Mouse (Mus musculus) mature B cell (primary cell): ENCODE measurements around the gene Crlf1.

Experiments
- in situ Hi-C: fragments of 300-500 bp; cut with MboI; formaldehyde crosslinking; loops from 2 replicates; pipeline ENCODE4 v1.14.3; 2019

Crlf1 gene

DNA sequence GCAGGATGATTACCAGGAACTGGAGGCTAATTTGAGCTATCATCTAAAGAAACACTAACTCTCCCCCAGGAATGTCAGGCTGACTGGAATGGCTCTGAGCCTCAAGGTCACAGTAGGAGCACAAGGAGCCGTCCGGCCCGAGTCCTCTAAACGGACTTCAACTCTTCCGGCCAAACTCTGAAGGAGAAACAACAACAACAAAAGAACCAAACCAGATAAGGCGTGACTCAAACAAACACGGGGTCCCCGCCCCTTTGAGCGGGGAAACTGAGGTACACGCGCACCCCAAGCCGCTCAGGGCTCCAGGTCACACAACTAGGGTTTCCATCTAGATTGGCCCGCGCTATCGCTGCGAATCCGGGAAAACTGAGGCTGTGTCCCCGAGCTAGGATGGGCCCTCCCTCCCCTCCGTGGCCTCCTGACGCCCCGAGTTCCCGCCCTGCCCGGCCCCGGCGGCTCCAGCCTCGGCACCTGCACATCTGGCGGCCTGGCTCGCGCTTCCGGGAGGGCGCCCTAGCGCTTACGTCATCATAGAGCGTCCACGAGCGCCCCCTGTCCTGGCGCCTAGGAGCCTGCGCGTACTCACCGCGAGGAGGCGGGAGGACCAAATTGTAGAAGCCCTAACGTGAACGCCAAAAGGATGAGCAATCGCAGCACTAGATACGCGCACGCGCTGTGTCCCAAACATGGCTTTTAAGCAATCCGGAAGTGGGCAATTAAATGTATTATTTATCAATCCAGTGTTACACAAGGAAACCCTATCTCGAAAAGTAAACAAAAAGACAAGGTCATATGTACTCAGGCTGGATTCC lies 29.8 kb downstream of the Crlf1 start:
- in situ Hi-C loops = no loop called here

DNA sequence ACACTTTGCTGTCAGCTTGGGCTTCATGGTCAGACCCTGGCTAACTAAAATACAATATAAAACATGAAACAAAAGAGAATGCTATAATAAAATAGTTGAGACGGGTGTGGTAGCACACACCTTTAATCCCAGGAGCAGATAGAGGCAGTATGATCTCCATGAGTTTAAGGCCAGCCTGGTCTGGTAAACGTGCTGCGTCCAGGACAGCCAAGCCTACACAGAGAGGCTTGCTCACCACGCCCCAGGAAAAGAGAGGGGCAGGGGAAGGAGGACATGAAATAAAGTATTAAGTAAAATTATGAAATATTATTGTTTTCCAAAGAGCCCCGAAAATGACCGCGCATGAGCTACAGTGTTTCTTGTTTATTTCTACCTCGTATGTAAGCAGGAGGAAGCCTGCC lies 34.2 kb downstream of the Crlf1 start:
- in situ Hi-C loops = no loop called here

- in situ Hi-C loops = no loop called here
These were observed 34.7 kb downstream of the Crlf1 start, which contains the start of the genes Fkbp8 and Kxd1 for GRCm38 (mm10) chr8:70527512-70528181. Gene Fkbp8 (plus strand): TSS chr8:70527724. Gene Kxd1 (minus strand): TSS chr8:70527956.

DNA sequence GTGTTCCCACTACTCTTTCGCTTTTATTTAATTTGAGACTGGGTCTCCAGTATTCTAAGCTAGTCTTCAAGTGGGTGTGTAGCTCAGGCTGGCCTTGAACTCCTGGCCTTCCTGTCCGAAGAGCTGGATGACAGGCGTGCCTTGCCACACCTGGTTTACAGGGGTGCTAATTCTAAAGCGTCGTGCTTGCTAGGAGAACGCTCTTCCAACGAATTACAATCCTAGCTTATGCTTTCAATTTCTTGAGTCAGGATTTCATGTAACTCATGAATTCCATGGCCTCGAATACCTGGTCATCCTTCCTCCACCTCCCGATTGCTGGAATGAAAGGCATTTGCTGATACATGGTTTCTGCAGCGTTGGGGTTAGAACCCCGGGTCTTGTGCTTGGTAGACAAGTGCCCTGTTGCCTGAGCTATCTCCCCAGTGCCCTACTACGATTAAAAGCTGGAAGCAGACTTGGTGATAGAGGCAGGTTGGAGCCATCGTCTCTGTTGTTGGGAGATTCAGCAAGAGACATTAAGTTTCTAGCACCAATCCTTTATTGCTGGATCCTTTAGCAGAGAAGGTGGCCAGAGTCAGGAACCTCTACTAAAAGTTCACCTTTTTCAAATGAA lies 35.3 kb downstream of the Crlf1 start:
- in situ Hi-C loops = no loop called here

- in situ Hi-C loops = no loop called here
These were observed 36.3 kb downstream of the Crlf1 start for GRCm38 (mm10) chr8:70529299-70529698.

DNA sequence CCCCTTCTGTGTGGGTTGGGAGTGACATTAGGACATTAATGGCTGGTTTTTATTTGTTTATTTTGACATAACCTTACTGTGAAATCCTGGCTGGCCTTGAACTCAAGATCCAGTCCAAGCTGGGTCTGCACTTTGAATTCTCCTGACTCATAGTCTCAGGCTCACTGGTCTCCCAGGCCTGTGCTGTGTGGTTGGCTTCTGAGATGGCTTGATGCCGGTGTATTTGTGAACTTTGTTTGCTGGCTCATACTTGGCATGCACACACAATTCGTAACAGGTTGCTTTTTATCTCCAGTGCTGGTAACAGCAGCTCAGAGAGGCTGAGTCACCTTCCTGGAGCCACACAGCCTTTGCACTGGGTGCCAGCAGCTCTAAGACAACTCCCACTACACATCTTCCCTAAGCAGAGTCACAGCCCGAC lies 36.8 kb downstream of the Crlf1 start:
- in situ Hi-C loops = no loop called here

- in situ Hi-C loops = no loop called here
These were observed 37.4 kb downstream of the Crlf1 start for GRCm38 (mm10) chr8:70530314-70530713.

- in situ Hi-C loops = no loop called here
These were observed 41.3 kb downstream of the Crlf1 start for GRCm38 (mm10) chr8:70534281-70534680.

DNA sequence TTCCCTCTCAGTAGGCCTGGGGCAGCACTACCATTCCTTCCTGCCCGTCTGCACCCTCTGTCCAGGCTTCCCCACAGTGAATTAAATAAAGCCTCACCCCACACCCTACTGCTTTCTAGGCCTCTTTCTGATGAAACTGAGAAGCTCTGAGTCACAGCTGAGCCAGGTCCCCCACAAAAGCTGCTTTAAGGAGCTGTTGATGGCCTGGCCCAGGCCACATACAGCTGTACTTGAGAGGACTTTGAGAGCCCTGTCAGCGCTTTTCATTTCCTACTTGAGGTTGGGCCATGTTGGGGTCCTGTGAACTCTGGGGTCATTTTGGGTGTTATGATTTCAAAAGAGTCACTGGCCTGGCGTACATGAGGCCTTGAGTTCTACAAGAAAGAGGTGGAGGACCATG lies 42.3 kb downstream of the Crlf1 start:
- in situ Hi-C loops = no loop called here

GRCm38 (mm10) chr8:70535701-70536100 lies 42.7 kb downstream of the Crlf1 start:
- in situ Hi-C loops = no loop called here

DNA sequence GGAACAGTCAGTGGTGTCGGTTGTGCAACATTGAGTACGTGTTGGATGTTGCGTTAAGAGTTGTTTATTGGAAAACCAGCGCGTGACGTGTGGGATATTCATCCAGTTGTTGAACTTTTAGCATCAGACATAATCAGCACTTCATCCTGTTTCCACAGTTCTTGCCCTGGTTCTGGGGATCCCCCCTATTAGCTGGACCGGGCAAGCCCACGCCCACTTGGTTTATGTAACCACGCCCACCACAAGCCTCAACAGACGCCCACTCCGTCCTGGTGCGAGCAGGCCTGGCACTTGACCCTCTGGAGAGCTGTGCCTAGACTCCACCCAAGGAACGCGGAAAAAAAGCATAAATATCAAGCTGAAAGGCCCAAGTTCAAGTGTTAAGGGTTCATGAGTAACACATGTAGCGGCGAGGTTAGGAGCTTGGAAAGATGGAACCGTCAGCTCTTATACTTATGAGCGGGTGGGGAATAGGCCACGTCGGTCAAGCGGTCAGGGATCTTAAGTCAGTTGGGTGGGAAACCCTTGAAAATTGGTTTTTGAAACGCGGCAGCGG lies 45.1 kb downstream of the Crlf1 start:
- in situ Hi-C loops = no loop called here

DNA sequence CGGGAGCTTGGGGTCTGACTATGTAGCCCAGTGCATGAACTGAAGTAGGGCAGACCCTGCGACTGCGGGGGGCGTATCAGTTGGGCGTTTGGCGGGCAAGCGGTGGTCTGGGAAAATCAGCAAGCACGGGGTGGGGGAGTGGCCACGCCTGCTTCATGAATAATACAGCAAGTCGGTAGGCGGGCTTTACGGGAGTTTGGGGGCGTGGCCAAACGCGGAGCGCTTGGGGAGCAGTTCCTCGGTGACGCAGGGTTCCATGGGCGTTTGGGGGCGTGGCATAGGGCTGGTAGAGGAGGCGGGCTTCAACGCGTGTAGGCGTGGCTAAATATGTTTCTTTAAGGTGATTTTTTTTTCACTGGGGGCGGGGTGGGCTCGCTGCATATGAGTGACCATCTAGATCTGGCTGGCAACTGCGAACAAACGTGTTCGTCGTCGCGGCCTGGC lies 45.7 kb downstream of the Crlf1 start:
- in situ Hi-C loops = no loop called here

DNA sequence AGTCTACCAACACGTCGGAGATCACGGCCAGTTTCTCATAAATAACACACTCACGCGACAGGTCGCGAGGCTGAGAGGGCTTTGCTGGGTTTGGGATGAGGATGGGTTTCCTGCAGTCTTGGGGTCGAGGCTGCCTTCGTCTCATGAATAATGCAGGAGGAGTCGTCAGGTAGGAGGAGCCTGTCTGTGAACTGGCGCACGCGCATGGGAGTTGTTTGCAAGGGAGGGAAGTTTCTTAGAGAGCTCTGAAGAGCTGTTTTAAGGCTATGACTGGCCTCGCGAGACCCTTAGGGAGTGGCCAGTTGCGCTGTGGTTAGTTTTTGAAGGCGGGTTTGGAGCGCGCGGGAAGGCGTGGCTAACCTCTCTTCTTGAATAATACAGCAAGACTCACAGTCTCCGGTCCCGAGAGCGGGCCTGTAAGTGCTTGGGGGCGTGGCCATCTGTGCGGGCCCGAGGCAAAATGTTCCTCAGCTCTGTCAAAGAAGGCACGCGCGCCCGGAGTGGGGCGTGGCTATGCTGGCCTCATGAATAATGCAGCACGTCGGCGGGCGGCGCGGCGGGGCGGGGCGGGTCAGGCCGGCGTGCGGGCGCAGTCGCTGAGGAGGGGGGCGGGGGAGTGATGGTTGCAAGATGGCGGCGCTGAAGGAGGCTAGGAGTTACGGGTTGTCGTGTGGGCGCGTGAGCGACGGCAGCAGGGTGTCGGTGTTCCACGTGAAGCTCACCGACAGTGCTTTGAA lies 46.3 kb downstream of the Crlf1 start, which contains the start of gene Ell:
Gene Ell, plus strand, starts transcription at position 381 of the 737 bp plus-strand sequence.
- in situ Hi-C loops = no loop called here

GRCm38 (mm10) chr8:70540013-70540506 lies 47.1 kb downstream of the Crlf1 start:
- in situ Hi-C loops = no loop called here

- in situ Hi-C loops = no loop called here
These were observed 47.6 kb downstream of the Crlf1 start for GRCm38 (mm10) chr8:70540507-70541071.

DNA sequence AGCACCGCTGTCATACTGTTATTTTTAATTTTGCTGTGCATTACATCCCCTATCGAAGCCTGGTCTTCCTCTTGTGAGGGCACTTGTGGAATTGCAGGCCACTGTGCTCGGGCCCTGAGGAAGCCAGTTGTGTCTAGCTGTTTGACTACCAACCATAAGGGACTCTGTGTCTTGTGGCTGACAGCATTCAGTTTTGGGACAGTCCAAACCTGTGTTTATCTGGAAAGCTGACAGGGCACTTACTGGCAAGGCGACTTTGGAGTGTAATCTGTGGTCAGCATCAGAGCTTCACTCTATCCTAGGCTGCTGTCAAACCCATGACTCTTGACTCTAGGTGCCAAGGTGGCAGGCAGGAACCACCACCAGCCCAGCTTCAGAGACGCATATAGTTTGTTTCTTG lies 48.1 kb downstream of the Crlf1 start:
- in situ Hi-C loops = no loop called here

- in situ Hi-C loops = no loop called here
These were observed 51.3 kb downstream of the Crlf1 start for GRCm38 (mm10) chr8:70544200-70544687.

DNA sequence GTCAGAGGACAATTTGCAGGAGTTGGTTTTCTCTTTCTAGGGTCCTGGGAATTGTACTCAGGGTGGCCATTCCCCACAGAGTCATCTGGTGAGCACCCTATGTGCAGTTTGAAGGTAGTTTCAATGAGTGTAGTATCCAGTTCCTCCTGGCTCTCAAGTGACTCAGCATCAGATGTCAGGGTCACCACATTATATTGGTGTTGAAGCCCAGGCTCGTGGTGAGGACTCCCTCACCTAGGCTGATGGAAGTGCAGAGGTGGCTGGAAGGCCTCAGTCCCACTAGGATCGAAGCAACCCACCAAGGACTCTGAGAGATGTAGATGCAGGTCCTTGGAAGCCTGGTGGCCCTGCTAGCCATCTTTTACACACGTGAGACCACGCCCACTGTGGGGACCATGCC lies 53.5 kb downstream of the Crlf1 start:
- in situ Hi-C loops = no loop called here

- in situ Hi-C loops = no loop called here
These were observed 54.8 kb downstream of the Crlf1 start for GRCm38 (mm10) chr8:70547762-70548161.

DNA sequence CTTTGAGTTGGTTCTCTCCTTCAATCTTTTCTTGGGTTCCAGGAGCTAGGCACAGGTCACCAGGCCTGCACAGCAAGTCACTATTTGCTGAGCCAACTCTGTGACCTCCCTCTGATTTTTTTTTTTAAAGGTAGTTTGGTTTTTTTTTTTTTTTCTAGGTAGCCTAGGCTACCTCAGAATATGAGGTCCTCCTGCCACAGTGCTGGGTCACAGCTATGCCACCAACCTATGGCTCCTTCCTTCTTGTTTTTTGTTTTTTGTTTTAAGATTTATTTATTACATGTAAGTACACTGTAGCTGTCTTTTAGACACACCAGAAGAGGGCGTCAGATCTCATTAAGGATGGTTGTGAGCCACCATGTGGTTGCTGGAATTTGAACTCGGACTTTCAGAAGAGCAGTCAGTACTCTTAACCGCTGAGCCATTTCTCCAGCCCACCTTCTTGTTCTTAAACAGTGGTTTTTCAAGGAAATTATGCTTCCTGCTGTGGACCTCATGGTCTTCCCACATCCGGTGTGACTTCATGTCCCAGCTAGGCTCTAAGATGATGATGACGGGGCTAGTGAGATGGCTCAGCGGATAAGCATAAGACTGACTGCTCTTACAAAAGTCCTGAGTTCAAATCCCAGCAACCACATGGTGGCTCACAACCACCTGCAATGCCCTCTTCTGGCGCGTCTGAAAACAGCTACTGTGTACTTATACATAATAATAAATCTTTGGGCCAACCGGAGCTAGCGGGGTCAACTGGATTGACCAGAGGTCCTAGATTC lies 56.6 kb downstream of the Crlf1 start:
- in situ Hi-C loops = no loop called here
